Mouse (Mus musculus): ENCODE data around the gene Slc44a2.
"Not testable (repeated sequence)": the region's sequence is repeated elsewhere in the genome, so short reads cannot be mapped to it uniquely, and the experiment has no call there.

- TF ChIP-seq CTCF (IDR thresholded peaks at IDR 0.05; ENCODE audit: insufficient read depth, low read length); POLR2A (IDR thresholded peaks at IDR 0.05; ENCODE audit: borderline replicate concordance, extremely low read depth, low read depth, low read length): not testable (repeated sequence)
Measured at GRCm38 (mm10) chr9:21322917-21323297, 2.4 kb downstream of the Slc44a2 start.
